Mouse (Mus musculus) mature B cell (primary cell): ENCODE measurements around the gene Nmt2.

ENCODE experiments used
- in situ Hi-C: fragments of 300-500 bp; cut with MboI; formaldehyde crosslinking; loops from 2 replicates; pipeline ENCODE4 v1.14.3; 2019

Gene Nmt2

DNA sequence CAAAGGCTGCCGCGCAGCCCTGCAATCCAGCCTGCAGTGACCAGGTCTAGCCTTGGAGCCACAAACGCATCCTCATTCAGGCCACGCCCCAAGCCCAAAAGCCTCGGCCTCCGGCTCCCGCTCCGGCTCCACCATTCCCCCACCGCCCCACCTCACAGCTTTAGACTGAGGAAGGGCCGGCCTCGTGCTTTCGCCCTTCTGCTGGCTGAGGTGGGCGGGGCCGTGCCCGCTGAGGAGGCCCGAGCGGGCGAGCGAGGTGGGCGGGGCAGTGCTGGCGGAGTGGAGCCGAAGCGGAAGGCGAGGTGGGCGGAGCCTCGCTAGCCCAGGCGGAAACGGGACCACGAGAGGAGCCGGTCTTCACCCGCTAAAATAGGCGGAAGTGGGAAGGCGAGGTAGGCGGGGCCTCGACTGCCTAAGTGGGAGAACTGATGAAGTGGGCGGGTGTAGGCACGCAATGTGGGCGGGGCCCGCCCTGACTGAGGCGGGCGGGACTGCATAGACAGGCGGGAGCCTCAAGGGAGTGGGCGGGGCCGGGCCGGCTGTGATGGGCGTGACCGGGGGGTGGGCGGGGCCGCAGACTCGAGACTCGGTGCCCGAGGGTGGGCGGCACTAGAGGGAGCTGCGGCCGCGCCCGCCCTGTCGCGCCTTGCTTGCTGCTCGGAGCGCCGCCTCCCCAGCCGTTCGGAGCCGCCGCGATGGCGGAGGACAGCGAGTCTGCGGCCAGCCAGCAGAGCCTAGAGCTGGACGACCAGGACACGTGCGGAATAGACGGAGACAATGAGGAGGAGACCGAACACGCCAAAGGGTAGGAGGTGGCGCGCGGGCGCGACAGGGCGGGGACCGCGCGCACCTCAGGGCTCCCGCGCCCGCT is at the start of gene Nmt2:
TSS of gene Nmt2 (plus strand) at position 611 of the 871 bp plus-strand sequence.
- in situ Hi-C loops = no loop called here

DNA sequence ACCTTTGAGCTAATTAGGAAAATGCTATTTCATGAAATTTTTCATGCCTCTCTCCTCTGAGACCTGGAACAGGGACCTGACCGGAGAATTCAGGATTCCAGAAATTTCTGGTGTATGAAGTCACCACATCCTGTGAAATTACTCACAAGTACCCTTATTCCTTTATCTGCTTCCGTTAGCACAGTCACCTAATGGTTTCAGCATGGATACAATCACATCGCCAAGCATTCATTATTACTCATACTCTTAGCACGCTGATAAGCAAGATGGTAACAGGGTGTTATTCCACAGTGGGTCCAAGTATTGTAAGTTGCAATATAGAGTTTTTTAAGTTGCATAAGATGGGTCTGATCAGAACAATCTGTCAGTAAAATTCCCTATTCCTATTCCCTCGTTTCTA is 44.8 kb upstream of the Nmt2 start:
- in situ Hi-C loops = no loop called here

DNA sequence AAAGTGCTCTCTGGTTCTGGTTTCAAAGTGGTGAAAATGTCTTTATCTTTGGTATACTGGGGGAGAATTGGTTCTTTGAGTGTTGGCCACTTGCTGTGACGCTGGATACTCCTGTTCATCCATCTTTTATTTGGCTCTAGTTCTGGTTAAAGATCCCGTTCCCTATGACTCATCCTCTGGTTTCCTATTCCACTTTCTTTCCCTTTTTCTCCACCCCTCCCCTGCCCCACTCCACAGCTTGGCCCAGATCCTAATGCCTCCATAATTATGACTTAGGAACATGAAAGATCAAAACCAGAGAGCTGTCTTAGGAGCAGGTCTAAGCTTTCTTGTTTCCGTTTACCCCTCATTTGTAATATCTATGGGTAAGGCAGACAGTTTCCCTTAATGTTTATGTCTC is 39.8 kb upstream of the Nmt2 start:
- in situ Hi-C loops = no loop called here

DNA sequence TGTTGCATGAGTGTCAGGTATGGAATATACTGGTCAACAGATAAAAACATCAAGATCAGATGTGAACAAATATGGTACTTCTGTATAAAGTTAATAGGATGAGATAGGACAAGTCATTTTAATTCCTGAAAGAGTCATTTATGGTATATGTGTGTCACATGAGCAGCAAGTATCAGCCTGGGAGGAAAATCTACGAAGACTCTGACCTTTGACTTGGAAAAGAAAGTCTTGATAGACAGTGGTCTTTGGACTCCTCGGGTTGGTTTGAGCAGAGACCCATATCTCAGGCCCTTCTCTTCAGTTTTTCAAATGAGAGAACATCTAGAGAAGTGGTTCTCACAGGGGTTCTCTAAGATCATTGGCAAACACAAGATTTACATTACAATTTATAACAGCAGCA is 32.7 kb upstream of the Nmt2 start:
- in situ Hi-C loops = no loop called here

DNA sequence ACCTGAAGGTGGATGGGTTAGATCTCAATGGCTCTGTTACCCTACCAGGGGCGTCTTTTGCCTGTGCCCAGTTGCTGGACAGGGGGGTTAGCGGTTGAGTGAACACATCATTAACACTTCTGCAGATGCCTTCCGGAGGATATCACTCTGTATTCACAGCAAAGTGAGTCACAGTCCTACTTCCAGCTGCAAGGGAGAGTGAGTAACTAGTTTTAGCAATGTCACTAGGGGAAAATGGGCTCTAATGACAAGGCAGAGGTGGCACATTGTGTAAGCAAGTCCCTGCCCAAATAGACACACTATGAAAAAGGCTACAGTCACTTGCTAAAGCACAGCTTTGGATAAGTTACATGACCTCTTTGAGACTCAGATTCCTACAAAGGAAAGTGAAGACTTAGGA is 17.5 kb upstream of the Nmt2 start:
- in situ Hi-C loops = no loop called here

DNA sequence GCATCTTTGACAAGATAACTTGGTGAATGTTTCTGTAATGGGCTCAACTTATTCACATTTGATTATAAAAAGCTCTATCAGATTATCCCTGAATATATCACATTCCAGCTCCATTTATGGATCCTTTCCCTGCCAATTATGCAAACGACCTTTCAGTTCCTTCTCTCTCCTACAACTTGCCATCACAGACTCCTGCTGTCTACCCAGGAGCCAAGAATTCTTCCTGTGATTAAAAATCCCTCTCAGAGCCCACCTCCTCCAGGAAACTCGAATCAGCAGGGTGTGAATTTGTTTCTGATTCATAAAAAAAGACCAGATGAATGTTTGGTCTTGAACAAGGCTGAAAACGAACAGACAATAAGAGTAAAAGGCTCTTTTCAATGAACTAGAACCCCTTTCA is 16.1 kb upstream of the Nmt2 start:
- in situ Hi-C loops = no loop called here

DNA sequence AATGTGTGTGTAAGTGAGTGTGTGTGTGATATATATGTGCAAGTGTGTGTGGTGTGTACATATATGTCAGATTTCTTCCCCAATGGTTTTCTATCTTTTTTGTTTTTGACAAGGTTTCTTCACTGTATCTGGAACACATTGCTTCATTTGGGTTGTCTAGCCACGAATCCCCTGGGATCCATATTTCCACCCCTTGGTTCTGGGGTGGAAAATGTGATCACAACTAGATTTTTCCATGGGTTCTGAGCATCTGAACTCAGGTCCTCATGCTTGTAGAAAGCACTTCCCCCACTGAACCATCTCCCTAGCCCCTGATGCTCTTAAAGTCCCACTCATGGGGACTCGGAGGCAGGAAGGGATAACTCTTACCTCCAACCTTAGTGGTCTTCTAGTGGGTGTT is 10.7 kb upstream of the Nmt2 start:
- in situ Hi-C loops = no loop called here

DNA sequence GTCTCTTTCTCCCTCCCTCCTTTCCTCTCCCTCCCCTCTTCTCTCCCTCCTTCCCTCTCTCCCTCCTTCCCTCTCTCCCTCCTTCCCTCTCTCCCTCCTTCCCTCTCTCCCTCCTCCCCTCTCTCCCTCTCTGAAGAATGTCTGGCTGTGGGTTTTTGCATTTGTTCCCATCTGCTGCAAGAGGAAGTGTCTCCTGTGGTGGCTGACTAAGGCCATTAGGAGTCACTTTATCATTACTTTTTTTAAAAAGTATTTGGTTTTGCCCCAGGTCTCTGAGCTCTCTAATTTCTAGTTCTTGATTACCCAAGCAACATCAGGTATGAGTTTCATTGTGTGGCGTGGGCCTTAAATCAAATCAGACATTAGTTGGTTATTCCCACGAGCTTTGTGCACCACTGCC is 7.9 kb upstream of the Nmt2 start:
- in situ Hi-C loops = no loop called here

DNA sequence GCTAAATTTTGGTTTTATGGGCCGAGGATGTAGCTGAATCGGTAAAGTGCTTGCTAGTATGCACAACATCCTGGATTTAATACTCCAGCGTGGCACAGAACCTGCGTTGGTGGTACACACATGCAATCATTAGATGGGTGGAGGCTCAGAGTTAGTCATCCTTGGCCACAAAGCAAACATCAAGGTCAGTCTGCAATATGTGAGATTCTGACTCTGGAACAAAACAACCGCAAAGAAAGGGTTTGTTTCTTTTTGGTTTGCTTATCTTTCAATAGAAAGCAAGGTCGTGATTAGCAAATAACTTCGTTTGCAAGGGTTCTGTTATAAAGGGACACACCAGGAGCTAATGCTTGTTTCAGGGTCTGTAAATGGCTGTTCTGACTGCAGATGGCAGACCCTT is 6.5 kb upstream of the Nmt2 start:
- in situ Hi-C loops = no loop called here

DNA sequence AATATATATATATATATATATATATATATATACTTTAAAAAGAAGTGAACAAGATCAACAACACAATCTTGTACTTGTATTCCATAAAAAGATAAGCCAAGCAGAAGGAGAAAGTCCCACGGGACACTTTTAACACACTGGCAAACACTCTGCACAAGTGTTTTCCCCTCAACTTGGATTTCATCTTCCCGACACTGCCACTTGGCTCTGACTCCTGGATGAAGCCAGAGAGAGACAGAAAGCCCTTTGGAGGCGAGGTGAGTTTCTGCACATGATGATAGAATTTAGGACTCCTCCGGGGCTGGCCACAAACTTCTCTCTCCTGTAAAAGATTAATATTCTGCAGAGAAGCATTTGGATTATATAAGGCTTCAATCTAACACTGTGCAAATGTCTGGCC is 2.7 kb upstream of the Nmt2 start:
- in situ Hi-C loops = no loop called here

DNA sequence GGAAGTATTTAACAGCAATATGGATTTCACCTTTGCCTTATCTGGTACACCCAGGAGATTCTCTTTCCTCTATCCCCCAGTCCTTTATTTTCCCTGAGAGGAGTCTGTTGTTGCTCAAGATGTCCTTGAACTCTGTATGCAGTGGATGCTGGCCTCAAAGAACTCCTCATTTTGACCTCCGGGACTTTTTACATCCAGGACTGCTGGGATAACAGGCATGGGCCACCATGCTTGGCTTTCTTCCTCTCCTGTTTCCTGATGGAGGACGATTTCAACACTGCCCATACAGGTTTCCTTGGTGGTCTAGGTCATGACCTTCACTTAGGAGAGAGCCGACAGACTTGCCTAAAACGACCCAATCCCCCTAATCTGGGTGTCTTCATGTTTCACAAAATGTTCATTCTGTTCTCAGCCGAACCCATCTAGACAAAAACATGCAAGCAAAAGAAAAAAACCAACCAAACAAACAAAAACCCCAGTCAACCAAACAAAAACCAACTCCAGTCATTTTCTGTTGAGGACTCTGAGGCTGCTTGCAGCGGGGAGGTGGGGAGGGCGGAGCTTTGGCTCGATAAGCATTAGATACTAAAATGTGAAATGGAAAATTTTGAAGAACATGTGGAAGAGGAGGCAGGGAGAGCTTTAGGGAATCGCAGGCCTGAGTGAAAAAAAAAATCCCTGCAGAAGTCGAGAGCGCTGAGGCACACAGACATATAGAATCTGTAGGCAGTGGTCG is 978 bp upstream of the Nmt2 start:
- in situ Hi-C loops = no loop called here

DNA sequence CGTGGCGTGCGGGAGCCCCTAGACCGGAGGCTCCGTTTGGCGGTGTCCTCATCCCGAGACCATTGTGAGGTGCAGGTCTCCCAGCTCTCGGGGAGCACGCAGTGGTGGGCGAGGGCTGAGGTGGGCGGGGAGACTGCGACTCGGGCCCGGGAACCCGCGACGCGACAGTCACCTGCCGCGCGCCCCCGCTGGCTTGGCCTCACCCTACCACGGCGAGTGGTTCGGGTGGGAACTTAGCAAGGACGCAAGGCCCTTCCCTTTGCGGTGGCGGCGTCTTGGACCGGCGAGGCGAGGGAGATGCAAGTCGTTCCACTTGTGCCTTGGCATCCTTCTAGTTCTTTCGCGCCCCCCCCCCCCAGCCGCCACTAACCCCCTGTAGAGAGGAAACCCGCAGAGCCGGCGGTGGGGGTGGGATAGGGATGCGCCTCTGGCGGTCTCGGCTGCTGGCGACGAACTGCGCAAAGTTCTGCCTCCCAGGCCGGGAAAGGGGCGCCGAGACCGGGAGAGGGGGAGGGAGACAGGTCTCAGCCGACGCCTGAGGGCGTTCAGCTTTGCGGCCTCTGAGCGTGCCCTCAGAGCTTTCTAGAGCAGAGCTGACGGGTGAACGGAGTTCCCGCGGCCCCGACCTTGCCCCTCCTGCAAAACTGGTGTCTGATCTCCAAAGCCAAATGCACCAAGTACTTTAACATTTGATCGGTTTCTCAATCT is 615 bp downstream of the Nmt2 start:
- in situ Hi-C loops = no loop called here

DNA sequence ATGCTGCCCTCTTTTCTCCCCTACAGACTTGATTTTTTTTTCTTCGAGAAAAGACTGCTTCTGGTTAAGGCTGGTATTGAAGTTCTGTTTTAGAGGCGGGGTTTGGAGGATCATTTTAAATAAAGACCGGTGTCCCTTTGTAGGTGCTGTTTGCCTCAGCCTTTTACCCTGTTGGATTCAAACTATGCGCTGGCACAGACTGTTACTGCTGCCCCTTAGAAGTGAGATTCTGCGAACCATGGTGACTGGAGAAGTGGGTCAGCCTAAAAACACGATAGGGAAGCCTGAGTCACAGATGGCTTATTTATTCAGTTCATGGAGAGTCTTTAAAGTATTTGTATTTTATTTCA is 1.1 kb downstream of the Nmt2 start:
- in situ Hi-C loops = no loop called here

DNA sequence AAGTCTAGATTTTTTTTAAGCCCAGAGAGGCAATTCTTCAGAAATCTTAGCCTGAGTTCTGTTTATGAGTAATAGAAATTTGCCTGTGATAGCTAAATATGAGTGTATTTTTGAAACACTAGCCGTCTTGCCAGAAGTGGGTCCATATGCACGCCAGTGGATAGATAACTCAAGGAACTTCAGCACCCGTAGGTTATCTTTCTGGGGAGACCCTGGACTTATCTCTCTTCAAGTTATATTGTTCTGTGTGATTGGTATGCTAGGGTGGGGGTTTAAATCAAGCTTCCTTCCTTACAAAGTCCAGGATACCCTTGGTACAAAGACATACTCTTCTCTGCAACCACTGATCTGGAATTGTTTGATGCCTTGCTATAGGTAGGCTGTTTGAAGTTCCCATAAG is 1.7 kb downstream of the Nmt2 start:
- in situ Hi-C loops = no loop called here

DNA sequence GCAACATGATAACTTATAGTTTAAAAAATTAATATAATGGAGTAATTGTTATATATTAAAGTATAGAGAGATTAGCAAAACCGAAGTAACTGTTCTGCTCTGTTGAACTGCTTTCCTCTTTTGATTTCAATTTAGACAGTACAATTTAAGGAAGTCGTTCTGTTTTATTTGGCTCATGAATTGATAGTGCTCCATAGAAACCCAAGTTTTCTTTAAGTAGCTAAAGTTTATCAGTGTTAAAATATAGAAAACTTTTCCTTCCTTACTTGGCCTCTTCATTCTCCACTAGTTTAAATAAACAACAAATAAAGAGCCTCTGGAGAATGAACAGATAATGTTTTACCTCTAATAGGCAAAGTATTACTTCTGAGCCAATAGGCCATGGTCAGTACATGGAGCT is 2.2 kb downstream of the Nmt2 start:
- in situ Hi-C loops = no loop called here

DNA sequence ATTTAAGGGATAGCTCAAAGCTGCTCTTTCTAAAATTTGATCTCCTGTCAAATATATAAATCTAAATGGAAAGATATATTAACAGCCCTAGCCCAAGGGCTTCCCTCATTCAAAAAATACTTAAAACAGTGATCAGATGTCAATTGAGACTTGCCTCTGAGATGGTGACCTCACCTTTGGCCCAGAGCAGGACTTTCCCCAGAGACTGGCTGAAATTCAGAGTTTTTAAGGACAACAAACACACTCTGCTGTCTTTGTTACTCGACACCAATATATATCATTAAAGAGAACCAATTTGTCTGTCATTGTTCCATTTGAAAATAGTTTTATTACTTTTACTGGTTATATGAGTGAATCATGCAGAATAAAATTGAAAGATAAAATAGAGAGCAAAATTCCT is 5.6 kb downstream of the Nmt2 start:
- in situ Hi-C loops = no loop called here

DNA sequence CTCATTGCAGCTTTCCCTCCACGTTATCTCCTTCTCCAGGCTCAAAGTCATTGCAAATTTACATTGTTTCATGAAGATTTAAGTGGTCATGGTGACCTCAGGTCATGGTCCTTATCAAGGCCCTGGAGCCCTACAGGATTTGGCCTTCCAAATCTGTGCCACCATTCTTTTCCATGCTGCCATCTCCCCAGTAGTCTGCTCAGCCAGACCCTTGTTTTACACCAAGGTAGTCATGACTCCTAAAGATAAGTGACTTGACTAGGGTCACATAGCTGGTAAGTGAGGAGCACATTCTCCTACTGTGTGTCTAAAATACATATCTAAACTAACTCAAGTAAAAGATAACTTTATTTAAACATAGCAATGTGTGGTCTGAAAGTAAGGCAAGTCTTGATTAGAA is 8.2 kb downstream of the Nmt2 start:
- in situ Hi-C loops = loop anchor here (5.0 kb wide), 1 partner anchor 35 kb away; no protein-coding TSS in a partner anchor

DNA sequence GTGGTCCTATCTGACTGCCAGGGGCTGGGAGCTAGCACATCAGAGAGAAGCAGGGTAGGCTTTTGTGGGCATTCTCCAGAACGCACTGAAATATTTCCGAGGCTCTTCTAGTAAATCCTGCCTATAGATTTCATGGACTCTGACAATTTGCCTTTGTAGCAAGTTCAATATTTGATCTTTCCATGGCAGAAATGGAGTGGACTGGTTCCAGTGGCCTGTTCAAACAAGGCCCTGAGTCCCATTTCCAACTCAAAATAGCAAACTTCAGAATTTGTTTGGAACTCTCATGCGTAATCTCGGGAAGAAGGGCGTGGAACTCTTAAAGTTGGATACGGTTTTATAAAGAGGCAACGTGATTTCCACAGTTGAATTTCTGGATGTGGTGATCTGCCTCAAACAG is 11.8 kb downstream of the Nmt2 start:
- in situ Hi-C loops = no loop called here

DNA sequence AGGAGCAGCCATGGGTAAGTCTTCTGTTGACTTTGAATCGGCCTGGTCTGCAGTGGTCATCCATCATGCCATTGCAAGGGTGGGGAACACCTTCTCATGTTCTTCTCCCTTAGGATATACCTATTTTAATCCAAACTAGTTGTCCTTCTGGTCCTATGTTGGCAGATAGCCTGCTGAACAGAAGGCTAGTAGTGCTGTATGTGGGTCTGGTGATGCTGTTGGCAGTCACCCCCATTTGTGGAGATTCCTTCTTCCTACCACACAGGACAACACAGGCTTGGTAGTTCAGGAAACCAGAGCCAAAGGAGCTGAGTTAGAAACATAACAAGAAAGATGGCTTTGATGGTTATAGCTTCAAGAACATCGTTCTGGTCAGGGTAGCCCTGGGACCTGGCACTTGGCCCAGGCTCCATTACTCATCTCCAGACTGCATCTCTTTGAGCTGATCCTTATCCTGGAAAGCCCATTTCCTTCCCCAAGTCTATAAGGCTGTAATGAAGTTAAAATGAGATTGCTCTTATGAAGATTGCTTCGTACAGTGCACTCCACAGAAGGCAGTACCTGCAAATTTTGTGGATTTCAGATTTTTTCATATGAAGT is 21.5 kb downstream of the Nmt2 start:
- in situ Hi-C loops = no loop called here

DNA sequence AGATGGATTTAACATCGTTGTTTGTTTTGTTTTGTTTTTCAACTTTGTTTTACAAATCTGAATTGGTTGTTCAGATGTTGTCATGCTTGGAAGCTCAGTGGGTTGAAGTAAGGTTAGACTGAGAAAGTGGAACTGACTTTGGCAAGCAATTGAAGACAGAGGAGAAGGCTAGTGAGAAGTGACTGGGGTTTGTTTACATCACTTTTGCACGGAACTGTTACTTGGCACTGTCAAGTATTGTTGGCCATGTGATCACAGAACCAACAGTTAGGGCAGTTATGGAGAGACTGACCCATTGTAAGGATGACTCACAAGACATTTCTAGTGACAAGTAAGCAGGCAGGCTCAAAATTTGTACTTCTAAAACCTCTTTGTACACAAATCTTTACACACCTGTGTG is 39.1 kb downstream of the Nmt2 start:
- in situ Hi-C loops = no loop called here

DNA sequence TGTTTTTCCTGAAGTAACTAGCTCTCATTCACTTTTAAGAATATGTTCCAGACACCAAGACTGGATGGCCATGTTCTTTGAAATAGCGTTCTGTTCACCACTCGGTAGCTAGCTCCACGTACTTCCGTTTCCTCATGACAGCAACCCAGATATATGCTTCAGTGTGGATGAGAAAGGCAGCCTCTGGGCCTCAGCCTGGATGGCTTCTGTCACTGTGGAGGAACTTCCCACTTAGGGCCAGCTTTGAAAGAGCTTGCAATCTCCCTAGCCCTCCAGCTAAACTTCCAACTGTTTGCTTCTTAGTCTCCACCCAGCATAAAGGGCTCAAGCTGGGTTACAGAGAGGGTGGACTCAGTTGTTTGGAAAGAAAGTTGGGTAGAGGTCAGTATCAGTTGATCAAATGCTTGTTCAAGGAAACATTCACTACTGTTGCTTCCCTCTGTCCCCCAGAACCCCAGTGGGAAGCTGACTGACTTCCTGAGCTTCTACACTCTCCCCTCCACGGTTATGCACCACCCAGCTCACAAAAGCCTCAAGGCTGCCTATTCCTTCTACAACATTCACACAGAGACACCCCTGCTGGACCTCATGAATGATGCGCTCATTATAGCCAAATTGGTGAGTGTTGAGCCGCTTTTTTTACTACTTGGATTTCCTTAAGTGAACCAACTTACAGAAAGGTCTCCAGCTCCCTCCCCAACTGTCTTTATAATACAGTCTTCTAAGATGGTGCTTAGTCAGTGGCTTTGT is 40.5 kb downstream of the Nmt2 start:
- in situ Hi-C loops = loop anchor here (5.0 kb wide), 1 partner anchor 32 kb away; no protein-coding TSS in a partner anchor

DNA sequence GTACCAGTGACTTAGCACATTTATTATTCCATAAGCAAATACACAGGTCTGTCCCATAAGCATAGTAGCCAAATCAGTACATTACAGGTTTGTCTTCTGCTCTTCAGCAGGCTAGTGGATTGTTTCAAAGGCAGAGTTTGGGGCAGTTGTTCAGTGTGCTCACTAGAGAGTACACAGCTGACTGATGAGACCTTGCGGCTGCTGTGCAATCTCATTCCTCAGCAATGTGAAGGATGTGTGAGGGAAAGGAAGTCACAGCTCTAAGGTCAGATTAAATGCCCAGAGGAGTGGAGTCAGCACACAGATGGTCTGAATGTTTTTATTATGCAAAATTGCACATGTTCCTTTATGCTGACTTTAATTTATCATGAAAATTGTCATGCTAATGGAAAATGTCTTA is 42.5 kb downstream of the Nmt2 start:
- in situ Hi-C loops = loop anchor here (5.0 kb wide), 1 partner anchor 34 kb away; no protein-coding TSS in a partner anchor
